Mouse (Mus musculus) limb, embryonic 13.5 days (tissue): Measurements from ENCODE around the gene Sult5a1. TPM values are rescaled to one million over a fixed set of nuclear protein-coding genes. Genes with fewer than 3 reads are reported as not detected.

ENCODE experiments used
- ATAC-seq: fragments of 200-750 bp; cut with Nextera tagmentation; 2 replicates; pipeline ENCODE4 v1.8.0; 2017; ENCODE audit warnings: low read depth, moderate number of reproducible peaks, moderate TSS enrichment; ENCODE audit not compliant: low FRiP score
- H3K27ac ChIP-seq: fragments of 300-500 bp; sonication (generic); 2 replicates; pipeline ENCODE4 v1.5.1; 2015; ENCODE audit warnings: inconsistent platforms, mild to moderate bottlenecking, moderate library complexity
- H3K27me3 ChIP-seq: fragments of 300-500 bp; sonication (generic); 2 replicates; pipeline ENCODE4 v1.6.1; 2015; ENCODE audit warnings: mild to moderate bottlenecking, inconsistent platforms
- H3K36me3 ChIP-seq: fragments of 300-500 bp; sonication (generic); 2 replicates; pipeline ENCODE4 v1.6.1; 2015; ENCODE audit warnings: inconsistent platforms, mild to moderate bottlenecking, moderate library complexity
- H3K4me1 ChIP-seq: fragments of 300-500 bp; sonication (generic); 2 replicates; pipeline ENCODE4 v1.6.1; 2015; ENCODE audit warnings: inconsistent platforms
- H3K4me2 ChIP-seq: fragments of 300-500 bp; sonication (generic); replicated peaks from 2 replicates; pipeline ENCODE4 v1.6.1; 2015; ENCODE audit warnings: inconsistent platforms, mild to moderate bottlenecking, moderate library complexity
- H3K4me3 ChIP-seq: fragments of 300-500 bp; sonication (generic); 2 replicates; pipeline ENCODE4 v1.5.1; 2015; ENCODE audit warnings: moderate library complexity, mild to moderate bottlenecking, inconsistent platforms
- H3K9ac ChIP-seq: fragments of 300-500 bp; sonication (generic); 2 replicates; pipeline ENCODE4 v1.6.1; 2015; ENCODE audit warnings: mild to moderate bottlenecking, inconsistent platforms
- H3K9me3 ChIP-seq: fragments of 300-500 bp; sonication (generic); 2 replicates; pipeline ENCODE4 v1.6.1; 2016; ENCODE audit warnings: inconsistent platforms
- WGBS: fragments of 180-500 bp; shearing (Covaris S2); methylation state at CpG from one replicate; pipeline ENCODE4 v1.1.7; 2015; 5-methylcytosine and 5-hydroxymethylcytosine counted together
- polyA plus RNA-seq: library from polyadenylated mRNA; unstranded; fragments of >200 nt; fragmentation: Nextera tagmentation; extraction: Ambion mirVana; gene quantifications from 2 replicates; pipeline ENCODE4 v1.2.1, GENCODE M21; 2015

Sult5a1 gene
- polyA plus RNA-seq, 1 experiment from 2014 or later: 26.1 TPM

- peaks cover 16% of the 10 kb centered on the region for H3K4me1 ChIP-seq
- H3K4me2 ChIP-seq: no peak overlapping the region
- no peak overlapping the region for H3K9ac ChIP-seq
- WGBS: 92% methylated on average over 2 of the region's 2 CpGs
- no peak overlapping the region for H3K4me3 ChIP-seq
- H3K36me3 ChIP-seq: no peaks in the 10 kb centered on the region
- peaks cover 4% of the 10 kb centered on the region; the same call in 1 of the 2 replicates for H3K9me3 ChIP-seq
- ATAC-seq: no peak
- no peak overlapping the region for H3K27ac ChIP-seq
- H3K27me3 ChIP-seq: no peaks in the 10 kb centered on the region
These were observed 25.2 kb downstream of the Sult5a1 start for GRCm38 (mm10) chr8:123132953-123133352.

- no peak overlapping the region for H3K4me2 ChIP-seq
- H3K4me1 ChIP-seq: peaks cover 5% of the 10 kb centered on the region
- H3K4me3 ChIP-seq: no peak overlapping the region
- H3K27ac ChIP-seq: no peak overlapping the region
- no peaks in the 10 kb centered on the region for H3K36me3 ChIP-seq
- H3K9me3 ChIP-seq: peaks cover 4% of the 10 kb centered on the region; the same call in 1 of the 2 replicates
- no peak for ATAC-seq
- peaks cover 15% of the 10 kb centered on the region for H3K27me3 ChIP-seq
- 69% methylated on average over 9 of the region's 9 CpGs for WGBS
- no peak overlapping the region for H3K9ac ChIP-seq
These were observed 27.1 kb downstream of the Sult5a1 start for GRCm38 (mm10) chr8:123131041-123131440.

DNA sequence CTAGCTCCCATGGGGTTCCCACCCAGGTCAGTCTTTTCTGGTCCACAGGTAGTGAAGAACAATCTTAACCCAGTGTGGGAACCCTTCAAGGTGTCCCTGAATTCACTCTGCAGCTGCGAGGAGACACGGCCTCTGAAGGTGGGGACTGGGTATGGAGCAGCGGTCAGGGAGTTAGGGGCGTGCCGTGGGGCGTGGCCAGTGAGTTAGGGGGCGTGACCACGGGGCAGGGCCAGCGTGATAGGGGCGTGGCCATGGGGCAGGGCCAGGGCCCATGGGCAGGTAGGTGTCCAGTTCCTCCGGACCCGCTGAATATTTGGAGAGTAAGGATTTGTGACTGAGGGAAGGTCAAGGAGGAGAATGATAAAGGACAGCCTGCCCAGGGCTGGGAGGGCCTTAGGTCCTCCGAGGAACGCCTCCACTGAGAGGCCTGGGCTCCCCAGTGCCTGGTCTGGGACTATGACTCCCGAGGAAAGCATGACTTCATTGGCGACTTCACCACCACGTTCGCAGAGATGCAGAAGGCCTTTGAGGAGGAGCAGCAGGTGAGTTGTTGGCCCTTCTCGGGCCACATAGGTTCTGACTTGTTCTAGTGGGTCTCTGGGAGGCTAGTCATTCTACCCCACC, 31.8 kb downstream of the Sult5a1 start:
- no peak overlapping the region for H3K9ac ChIP-seq
- 0 out of 2 replicates have a peak overlapping the region, but pooled peaks have one; percentile 0 for H3K4me2 ChIP-seq
- H3K4me1 ChIP-seq: peaks cover 15% of the 10 kb centered on the region
- H3K36me3 ChIP-seq: no peaks in the 10 kb centered on the region
- H3K9me3 ChIP-seq: no peaks in the 10 kb centered on the region
- H3K27ac ChIP-seq: no peak overlapping the region
- no peak overlapping the region for H3K4me3 ChIP-seq
- 0 out of 2 replicates have a peak, but pooled peaks have one; percentile 29 for ATAC-seq
- peaks cover 50% of the 10 kb centered on the region for H3K27me3 ChIP-seq
- WGBS: 9% methylated on average over 19 of the region's 19 CpGs

- H3K9me3 ChIP-seq: no peaks in the 10 kb centered on the region
- H3K27me3 ChIP-seq: peaks cover 77% of the 10 kb centered on the region
- no peak for ATAC-seq
- no peak overlapping the region for H3K4me2 ChIP-seq
- no peak overlapping the region for H3K27ac ChIP-seq
- peaks cover 21% of the 10 kb centered on the region for H3K4me1 ChIP-seq
- WGBS: 81% methylated on average over 5 of the region's 5 CpGs
- no peak overlapping the region for H3K4me3 ChIP-seq
- no peak overlapping the region for H3K9ac ChIP-seq
- H3K36me3 ChIP-seq: no peaks in the 10 kb centered on the region
These were observed 35.4 kb downstream of the Sult5a1 start for GRCm38 (mm10) chr8:123122670-123123069.

- 60% methylated on average over 9 of the region's 9 CpGs for WGBS
- no peak for ATAC-seq
- Histone ChIP-seq H3K4me3 (no peak overlapping the region), H3K4me2 (no peak overlapping the region), H3K27ac (no peak overlapping the region), H3K9ac (0 out of 2 replicates have a peak overlapping the region, but pooled peaks have one; percentile 8), H3K36me3 (no peaks in the 10 kb centered on the region), H3K9me3 (no peaks in the 10 kb centered on the region), H3K27me3 (peaks cover 78% of the 10 kb centered on the region), H3K4me1 (peaks cover 27% of the 10 kb centered on the region)
These were observed 36.1 kb downstream of the Sult5a1 start for GRCm38 (mm10) chr8:123122059-123122458.

- no peak for ATAC-seq
- H3K9me3 ChIP-seq: no peaks in the 10 kb centered on the region
- WGBS: 3% methylated on average over 17 of the region's 17 CpGs
- H3K36me3 ChIP-seq: no peaks in the 10 kb centered on the region
- peaks cover 62% of the 10 kb centered on the region for H3K27me3 ChIP-seq
- H3K4me2 ChIP-seq: peak overlapping the region; percentile 87
- H3K27ac ChIP-seq: no peak overlapping the region
- peaks cover 17% of the 10 kb centered on the region for H3K4me1 ChIP-seq
- H3K9ac ChIP-seq: peak overlapping the region; percentile 59
- H3K4me3 ChIP-seq: peak overlapping the region; percentile 49
These were observed 40.4 kb downstream of the Sult5a1 start for GRCm38 (mm10) chr8:123117744-123118143.

DNA sequence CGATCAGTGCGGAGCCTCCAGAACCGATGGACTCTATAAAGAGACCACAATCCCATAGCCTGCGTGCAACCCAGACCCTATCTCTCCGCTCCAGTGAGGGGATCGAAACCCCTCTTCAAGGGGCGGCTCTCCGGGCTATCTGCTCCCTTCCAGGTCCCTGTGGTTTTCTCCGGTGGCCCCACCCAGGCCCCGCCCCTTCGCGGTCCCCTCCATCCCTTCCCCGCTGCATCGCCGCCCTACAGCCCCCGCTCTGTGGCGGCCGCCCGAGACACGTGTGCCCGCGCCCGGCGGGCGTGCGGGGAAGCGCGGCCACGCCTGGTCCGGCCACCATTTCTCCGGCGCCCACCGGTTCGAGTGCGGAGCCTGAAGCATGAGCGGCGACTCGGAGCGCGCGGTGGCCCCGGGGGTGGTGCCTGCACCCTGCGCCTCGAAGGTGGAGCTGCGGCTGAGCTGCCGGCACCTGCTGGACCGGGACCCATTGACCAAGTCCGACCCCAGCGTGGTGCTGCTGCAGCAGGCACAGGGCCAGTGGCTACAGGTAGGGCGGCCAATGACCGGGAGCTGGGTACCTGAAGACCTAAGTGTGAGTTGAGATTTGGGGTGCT, 40.9 kb downstream of the Sult5a1 start, which contains the start of gene Cpne7:
Gene Cpne7, plus strand, starts transcription at position 248 of the 605 bp plus-strand sequence.
- no peaks in the 10 kb centered on the region for H3K36me3 ChIP-seq
- H3K4me3 ChIP-seq: peak within 1 kb of the TSS; percentile 49
- peak within 1 kb of the TSS; percentile 59 for H3K9ac ChIP-seq
- peaks cover 17% of the 10 kb centered on the region for H3K4me1 ChIP-seq
- under 1% methylated on average over 48 of the region's 51 CpGs for WGBS
- H3K27ac ChIP-seq: no peak within 1 kb of the TSS
- peak within 1 kb of the TSS; percentile 87 for H3K4me2 ChIP-seq
- ATAC-seq: no peak
- H3K9me3 ChIP-seq: no peaks in the 10 kb centered on the region
- H3K27me3 ChIP-seq: peaks cover 57% of the 10 kb centered on the region

GRCm38 (mm10) chr8:123114644-123115043, 43.5 kb downstream of the Sult5a1 start:
- Histone ChIP-seq H3K4me1 (peaks cover 17% of the 10 kb centered on the region), H3K27me3 (peaks cover 42% of the 10 kb centered on the region), H3K9ac (no peak overlapping the region), H3K4me2 (no peak overlapping the region), H3K27ac (no peak overlapping the region), H3K9me3 (no peaks in the 10 kb centered on the region), H3K36me3 (no peaks in the 10 kb centered on the region), H3K4me3 (no peak overlapping the region)
- ATAC-seq: no peak
- WGBS: 67% methylated on average over 3 of the region's 3 CpGs

DNA sequence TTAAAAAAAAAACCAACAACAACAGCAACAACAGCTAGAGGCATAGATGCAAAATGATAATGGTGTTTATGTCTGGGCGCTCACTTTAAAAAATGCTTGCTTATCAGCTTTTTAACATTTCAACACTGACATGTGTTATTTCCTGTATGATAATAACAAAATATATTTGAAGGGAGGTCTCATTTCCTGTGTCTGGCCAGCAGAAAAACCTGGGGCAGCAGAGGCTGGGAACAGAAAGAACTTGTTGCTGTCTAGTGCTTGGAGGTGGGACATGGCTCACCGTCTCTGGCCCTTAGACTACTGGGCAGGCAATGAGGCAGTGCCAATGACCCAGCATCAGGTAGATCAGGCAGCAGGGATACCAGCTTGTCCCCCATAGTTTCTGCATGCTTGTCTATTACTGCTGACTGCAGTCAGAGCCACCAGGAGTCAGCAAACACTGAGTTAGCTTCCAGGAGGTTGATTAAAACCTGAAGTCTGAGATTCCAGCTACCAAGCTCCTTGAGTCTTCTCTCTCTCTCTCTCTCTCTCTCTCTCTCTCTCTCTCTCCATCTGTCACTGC, 44.1 kb downstream of the Sult5a1 start:
- 67% methylated on average over 2 of the region's 2 CpGs for WGBS
- ATAC-seq: no peak

GRCm38 (mm10) chr8:123112892-123113291, 45.2 kb downstream of the Sult5a1 start:
- Histone ChIP-seq H3K36me3 (no peaks in the 10 kb centered on the region), H3K4me1 (peaks cover 14% of the 10 kb centered on the region), H3K4me2 (no peak overlapping the region), H3K4me3 (no peak overlapping the region), H3K9ac (no peak overlapping the region), H3K9me3 (no peaks in the 10 kb centered on the region), H3K27ac (no peak overlapping the region), H3K27me3 (peaks cover 24% of the 10 kb centered on the region)
- WGBS: 72% methylated on average over 9 of the region's 9 CpGs
- no peak for ATAC-seq

More for the DNA sequence above, 44.1 kb downstream of the Sult5a1 start:
- H3K9ac ChIP-seq: peak overlapping the region; percentile 8; the same call in 1 of the 2 replicates
- H3K27ac ChIP-seq: no peak overlapping the region
- no peak overlapping the region for H3K4me3 ChIP-seq
- no peak overlapping the region for H3K4me2 ChIP-seq
- H3K27me3 ChIP-seq: peaks cover 35% of the 10 kb centered on the region
- H3K4me1 ChIP-seq: peaks cover 17% of the 10 kb centered on the region
- no peaks in the 10 kb centered on the region for H3K9me3 ChIP-seq
- no peaks in the 10 kb centered on the region for H3K36me3 ChIP-seq

DNA sequence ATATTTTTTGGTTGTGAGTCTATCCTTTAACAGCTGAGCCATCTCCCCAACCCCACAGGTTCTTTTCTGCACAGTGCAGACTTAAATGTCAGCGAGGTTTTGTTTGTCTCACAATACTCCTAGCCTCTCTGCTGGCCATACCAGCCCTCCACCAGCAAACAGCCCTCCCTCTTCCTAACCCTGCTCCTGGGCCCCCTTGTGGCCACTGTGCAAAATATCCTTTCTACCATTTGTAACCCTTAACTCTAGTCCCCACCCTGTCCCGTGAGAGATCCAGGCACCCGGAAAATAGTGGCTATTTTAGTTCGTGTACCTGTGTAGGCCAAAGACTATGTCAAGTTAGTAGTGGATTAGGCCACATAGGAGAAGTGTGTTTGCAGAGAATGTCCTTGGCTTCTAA, 47.5 kb downstream of the Sult5a1 start:
- Histone ChIP-seq H3K9ac (no peak overlapping the region), H3K27ac (no peak overlapping the region), H3K4me3 (no peak overlapping the region), H3K27me3 (peaks cover 2% of the 10 kb centered on the region), H3K9me3 (no peaks in the 10 kb centered on the region), H3K4me2 (no peak overlapping the region), H3K4me1 (no peaks in the 10 kb centered on the region), H3K36me3 (peaks cover 1% of the 10 kb centered on the region)
- WGBS: 24% methylated on average over 4 of the region's 4 CpGs
- ATAC-seq: 0 out of 2 replicates have a peak, but pooled peaks have one; percentile 66

DNA sequence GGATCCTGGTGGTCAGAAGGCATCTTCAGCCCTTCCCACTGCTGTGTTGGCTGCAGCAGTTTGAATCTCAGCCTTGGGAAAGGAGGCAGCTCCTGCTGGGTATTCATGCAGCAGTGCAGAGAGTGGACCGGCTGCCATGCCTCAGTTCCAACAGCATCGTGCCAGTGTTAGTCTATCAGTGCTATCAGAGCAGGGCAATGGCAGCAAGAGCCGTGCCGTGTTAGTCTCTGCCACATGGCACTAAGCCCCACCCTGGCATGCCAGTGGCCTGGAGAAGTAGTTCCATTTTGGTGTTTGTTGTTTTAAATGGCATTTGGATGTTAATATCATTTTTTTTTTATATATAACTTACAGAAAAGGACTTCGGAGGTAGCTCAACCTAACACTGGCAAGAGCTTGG, 49.2 kb downstream of the Sult5a1 start:
- ATAC-seq: no peak
- no peak overlapping the region for H3K27ac ChIP-seq
- peaks cover 17% of the 10 kb centered on the region for H3K36me3 ChIP-seq
- H3K9me3 ChIP-seq: no peaks in the 10 kb centered on the region
- no peak overlapping the region for H3K9ac ChIP-seq
- no peak overlapping the region for H3K4me2 ChIP-seq
- H3K27me3 ChIP-seq: no peaks in the 10 kb centered on the region
- peaks cover 5% of the 10 kb centered on the region for H3K4me1 ChIP-seq
- H3K4me3 ChIP-seq: no peak overlapping the region
- 84% methylated on average over 5 of the region's 5 CpGs for WGBS
